Mouse (Mus musculus): ENCODE results near the gene Pgs1. TPM values are rescaled to one million over a fixed set of nuclear protein-coding genes. Genes with fewer than 3 reads are reported as not detected.

The Pgs1 gene
- total and polyA plus RNA-seq, 2 experiments from 2014 or later = 54.4 to 63.0 TPM

DNA sequence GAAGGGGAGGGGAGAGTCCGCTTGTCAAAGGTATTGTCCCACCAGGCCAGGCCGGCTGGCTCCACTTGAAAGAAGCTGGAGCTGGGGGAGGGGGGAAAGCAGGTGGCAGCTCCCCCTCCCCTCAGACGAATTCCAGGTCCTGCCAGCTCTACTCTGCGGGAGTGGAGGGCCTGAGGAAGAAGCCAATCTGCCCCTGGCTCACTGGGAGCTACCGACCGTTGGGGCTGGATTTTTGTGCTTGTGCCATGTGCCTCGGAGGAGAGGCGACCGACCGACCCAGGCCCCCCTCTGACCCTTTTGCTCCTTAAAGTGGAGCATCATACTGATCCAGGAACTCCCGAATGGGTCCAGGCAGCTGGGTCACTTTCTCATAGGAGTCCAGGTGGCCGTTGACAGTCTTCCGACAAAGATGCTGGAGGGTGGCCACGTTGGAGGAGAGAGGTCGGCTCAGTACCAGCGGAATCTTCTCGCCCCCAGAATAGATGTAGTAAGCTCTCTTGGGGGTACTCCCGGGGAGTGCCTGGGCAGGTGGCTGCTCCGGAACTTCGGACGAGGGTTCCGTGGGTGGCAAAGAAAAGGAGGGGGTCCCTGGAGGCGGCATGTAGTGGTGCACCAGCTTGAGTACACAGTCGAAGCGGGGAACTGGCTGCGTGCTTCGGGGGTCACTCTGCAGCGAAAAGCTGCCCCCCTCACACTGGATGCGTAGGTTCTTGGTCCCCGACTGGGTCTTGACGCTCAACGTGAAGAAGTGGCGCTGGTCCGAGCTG lies 18.7 kb upstream of the Pgs1 start:
- Histone ChIP-seq H3K9ac (peak overlapping the region; percentile 76), H3K4me2 (ENCODE audit: low read depth) (peak overlapping the region; percentile 95), H3K4me3 (ENCODE audit: low read depth, low read length) (peak overlapping the region; percentile 62), H3K4me1 (ENCODE audit: insufficient read depth) (peaks cover 22% of the 10 kb centered on the region), H3K27ac (ENCODE audit: low read depth, low read length) (no peak overlapping the region), H3K36me3 (ENCODE audit: insufficient read depth) (no peaks in the 10 kb centered on the region), H3K9me3 (ENCODE audit: low read length) (no peaks in the 10 kb centered on the region), H3K27me3 (ENCODE audit: insufficient read depth, low read length) (no peaks in the 10 kb centered on the region)
- DNase-seq = peak; percentile 31
- 8% methylated on average over 34 of the region's 34 CpGs for WGBS
- ATAC-seq = no peak
- TF ChIP-seq CTCF (IDR thresholded peaks at IDR 0.05; ENCODE audit: low read depth) = peak; percentile 18; the same call in 1 of the 2 replicates

DNA sequence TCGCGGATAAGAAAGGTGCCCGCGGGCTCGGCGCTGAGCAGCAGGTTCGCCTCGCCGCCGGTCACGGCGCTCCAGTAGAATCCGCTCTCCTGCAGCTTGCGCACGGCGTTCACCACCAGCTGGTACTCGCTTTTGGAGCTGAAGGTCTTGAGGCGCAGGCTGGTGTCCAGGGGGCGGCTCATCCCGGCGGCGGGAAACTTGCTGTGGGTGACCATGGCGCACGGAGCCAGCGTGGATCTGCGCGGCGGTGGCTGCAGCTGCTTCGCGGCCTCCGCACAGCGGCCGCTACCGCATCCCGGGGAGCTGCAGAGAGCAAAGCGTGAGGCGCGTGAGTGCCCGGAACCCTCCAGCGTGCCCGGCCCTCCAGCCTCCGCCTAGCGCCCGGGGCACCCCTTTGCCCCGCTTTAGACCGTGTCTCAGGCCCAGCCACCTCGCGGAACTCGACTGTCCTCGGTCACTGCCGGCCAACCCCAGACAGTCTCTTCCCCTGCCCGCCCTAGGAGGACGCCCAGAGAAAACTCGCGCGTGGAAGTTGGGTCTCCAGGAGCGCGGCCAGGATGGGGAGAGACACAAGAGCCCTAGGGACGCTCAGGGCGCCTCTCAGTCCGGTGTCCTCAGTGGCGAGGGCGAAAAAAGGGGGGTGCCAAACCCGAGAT lies 17.9 kb upstream of the Pgs1 start:
- TF ChIP-seq CTCF (IDR thresholded peaks at IDR 0.05; ENCODE audit: low read depth) = no peak
- Histone ChIP-seq H3K27me3 (ENCODE audit: insufficient read depth, low read length) (no peaks in the 10 kb centered on the region), H3K4me1 (ENCODE audit: insufficient read depth) (peaks cover 19% of the 10 kb centered on the region), H3K4me3 (ENCODE audit: low read depth, low read length) (peak overlapping the region; percentile 62), H3K9ac (peak overlapping the region; percentile 76), H3K27ac (ENCODE audit: low read depth, low read length) (peak overlapping the region; percentile 72), H3K4me2 (ENCODE audit: low read depth) (peak overlapping the region; percentile 95), H3K36me3 (ENCODE audit: insufficient read depth) (no peaks in the 10 kb centered on the region), H3K9me3 (ENCODE audit: low read length) (no peaks in the 10 kb centered on the region)
- 5% methylated on average over 63 of the region's 64 CpGs for WGBS
- peak; percentile 55 for DNase-seq
- no peak for ATAC-seq

- peak; percentile 63 for TF ChIP-seq CTCF (IDR thresholded peaks at IDR 0.05; ENCODE audit: low read depth)
- no peaks in the 10 kb centered on the region for H3K27me3 ChIP-seq (ENCODE audit: insufficient read depth, low read length)
- peaks cover 17% of the 10 kb centered on the region for H3K4me1 ChIP-seq (ENCODE audit: insufficient read depth)
- DNase-seq (no peak), ATAC-seq (peak; percentile 38)
- H3K4me3 ChIP-seq (ENCODE audit: low read depth, low read length) = peak overlapping the region; percentile 62
- H3K9me3 ChIP-seq (ENCODE audit: low read length) = no peaks in the 10 kb centered on the region
- H3K4me2 ChIP-seq (ENCODE audit: low read depth) = peak overlapping the region; percentile 95
- no peaks in the 10 kb centered on the region for H3K36me3 ChIP-seq (ENCODE audit: insufficient read depth)
- peak overlapping the region; percentile 76 for H3K9ac ChIP-seq
- peak overlapping the region; percentile 72 for H3K27ac ChIP-seq (ENCODE audit: low read depth, low read length)
- under 1% methylated on average over 29 of the region's 34 CpGs for WGBS
These were observed 17.4 kb upstream of the Pgs1 start for GRCm38 (mm10) chr11:117968716-117969099.

GRCm38 (mm10) chr11:117969100-117969944 lies 16.8 kb upstream of the Pgs1 start:
- no peaks in the 10 kb centered on the region for H3K9me3 ChIP-seq (ENCODE audit: low read length)
- peak overlapping the region; percentile 95 for H3K4me2 ChIP-seq (ENCODE audit: low read depth)
- ATAC-seq (peak; percentile 89), DNase-seq (peak; percentile 90)
- peak overlapping the region; percentile 76 for H3K9ac ChIP-seq
- peaks cover 17% of the 10 kb centered on the region for H3K4me1 ChIP-seq (ENCODE audit: insufficient read depth)
- WGBS = 6% methylated on average over 55 of the region's 65 CpGs
- no peaks in the 10 kb centered on the region for H3K27me3 ChIP-seq (ENCODE audit: insufficient read depth, low read length)
- TF ChIP-seq CTCF (IDR thresholded peaks at IDR 0.05; ENCODE audit: low read depth) = no peak
- no peaks in the 10 kb centered on the region for H3K36me3 ChIP-seq (ENCODE audit: insufficient read depth)
- H3K4me3 ChIP-seq (ENCODE audit: low read depth, low read length) = peak overlapping the region; percentile 62
- H3K27ac ChIP-seq (ENCODE audit: low read depth, low read length) = peak overlapping the region; percentile 72

GRCm38 (mm10) chr11:117969945-117970872 lies 15.9 kb upstream of the Pgs1 start, which contains the start of gene Socs3:
Gene Socs3, minus strand, starts transcription at chr11:117970047.
- DNase-seq = peak; percentile 95
- peak; percentile 94 for TF ChIP-seq CTCF (IDR thresholded peaks at IDR 0.05; ENCODE audit: low read depth)
- H3K9me3 ChIP-seq (ENCODE audit: low read length) = no peaks in the 10 kb centered on the region
- H3K4me2 ChIP-seq (ENCODE audit: low read depth) = peak within 1 kb of the TSS; percentile 95
- 11% methylated on average over 21 of the region's 21 CpGs for WGBS
- peak within 1 kb of the TSS; percentile 72 for H3K27ac ChIP-seq (ENCODE audit: low read depth, low read length)
- no peaks in the 10 kb centered on the region for H3K27me3 ChIP-seq (ENCODE audit: insufficient read depth, low read length)
- peak within 1 kb of the TSS; percentile 76 for H3K9ac ChIP-seq
- H3K4me3 ChIP-seq (ENCODE audit: low read depth, low read length) = peak within 1 kb of the TSS; percentile 62
- H3K4me1 ChIP-seq (ENCODE audit: insufficient read depth) = peaks cover 17% of the 10 kb centered on the region
- H3K36me3 ChIP-seq (ENCODE audit: insufficient read depth) = no peaks in the 10 kb centered on the region
- peak; percentile 75 for ATAC-seq

DNA sequence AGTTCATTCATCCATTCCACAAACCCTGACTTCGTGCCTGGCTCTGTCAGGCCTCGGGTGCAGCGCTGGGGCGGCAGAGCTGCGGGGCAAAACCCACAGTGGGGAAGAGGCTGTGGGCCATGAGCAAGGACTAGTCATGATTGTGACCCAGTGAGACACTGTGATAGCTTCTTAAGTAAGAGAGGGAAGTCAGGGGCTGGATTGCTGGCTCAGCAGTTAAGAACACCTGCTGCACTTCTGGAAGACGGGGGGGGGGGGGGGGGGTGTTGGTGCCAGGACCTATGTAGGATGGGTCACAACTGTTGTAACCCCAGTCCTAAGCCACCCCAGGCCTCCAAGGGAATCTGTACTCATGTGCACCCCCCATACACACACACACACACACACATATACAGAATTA lies 15.0 kb upstream of the Pgs1 start:
- Histone ChIP-seq H3K27ac (ENCODE audit: low read depth, low read length) (no peak overlapping the region), H3K4me1 (ENCODE audit: insufficient read depth) (peaks cover 17% of the 10 kb centered on the region), H3K9me3 (ENCODE audit: low read length) (no peaks in the 10 kb centered on the region), H3K4me2 (ENCODE audit: low read depth) (no peak overlapping the region), H3K36me3 (ENCODE audit: insufficient read depth) (no peaks in the 10 kb centered on the region), H3K4me3 (ENCODE audit: low read depth, low read length) (no peak overlapping the region), H3K9ac (no peak overlapping the region), H3K27me3 (ENCODE audit: insufficient read depth, low read length) (no peaks in the 10 kb centered on the region)
- DNase-seq (no peak), ATAC-seq (no peak)
- TF ChIP-seq CTCF (IDR thresholded peaks at IDR 0.05; ENCODE audit: low read depth) = no peak
- WGBS = 67% methylated on average over 5 of the region's 6 CpGs
